Mouse (Mus musculus): ENCODE data around the gene Bloc1s2.

GRCm38 (mm10) chr19:44195138-44195537 is 48.9 kb upstream of the Bloc1s2 start:
- TF ChIP-seq CTCF (IDR thresholded peaks at IDR 0.05; ENCODE audit: borderline replicate concordance, control insufficient read depth, extremely low read depth, insufficient read depth, low read length, poor library complexity) = peak; percentile 39; the same call in 1 of the 2 replicates
- TF ChIP-seq POLR2A (IDR thresholded peaks at IDR 0.05; ENCODE audit: control insufficient read depth, extremely low read depth, insufficient read depth, low read length, poor library complexity) = no peak
